ENCODE assay signal across 8 mouse cellular contexts in the genomic region with DNA sequence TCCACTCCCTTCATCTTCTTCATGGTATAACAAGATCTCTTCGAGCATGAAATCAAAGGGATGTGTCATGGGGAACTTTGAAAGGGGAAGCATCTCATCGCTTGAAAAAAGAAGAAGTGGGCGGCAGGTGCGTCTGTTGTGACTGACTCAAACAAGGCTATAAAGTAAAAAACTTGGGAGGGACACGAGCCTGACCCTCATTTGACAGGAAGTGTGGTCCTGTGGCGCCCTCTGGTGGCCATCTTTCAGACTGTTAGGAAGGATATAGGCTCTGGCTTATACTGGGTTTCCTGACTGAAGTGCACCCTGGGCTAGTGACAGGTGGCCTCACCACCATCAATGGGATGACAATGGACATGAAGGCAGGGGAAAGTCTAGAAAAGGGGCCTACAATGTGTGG. TPM values are rescaled to one million over a fixed set of nuclear protein-coding genes. Genes with fewer than 3 reads are reported as not detected.
DNase-seq lines count a peak whose midpoint lies in the region; TF ChIP-seq lines count a peak whose summit lies in the region.

No protein-coding gene starts in this region.

- no peak for TF ChIP-seq POLR2A in lung, adult 2 months (IDR thresholded peaks at IDR 0.05; ENCODE audit: borderline replicate concordance, extremely low read depth, low read depth, low read length)

- 12% methylated on average over 6 of the region's 6 CpGs for WGBS in lung, adult 2 months

- peak; percentile 76 for TF ChIP-seq CTCF in lung, adult 2 months (IDR thresholded peaks at IDR 0.05; ENCODE audit: insufficient read depth, low read length)

- H3K4me3 ChIP-seq in lung, adult 2 months (replicated peaks; ENCODE audit: extremely low read depth, low read depth, low read length), result no peak overlapping the region

- peak; percentile 95 to 97 for DNase-seq in B cell, adult 2 months
- DNase-seq in ZHBTc4 (ENCODE audit: low read depth, low spot score), result peak; percentile 88
- peak; percentile 80 to 91 for DNase-seq in cerebellum, postnatal 25 days
- peak; percentile 73 to 86 for DNase-seq in gastrocnemius, postnatal 4 days (ENCODE audit: low spot score in 2 of 2)
- DNase-seq in kidney, postnatal 36 days, result peak; percentile 77 to 95
- DNase-seq in lung, adult 2 months, result peak; percentile 78
- peak; percentile 80 for DNase-seq in ovary, postnatal 36 days (ENCODE audit: low spot score)
- DNase-seq in thymus, postnatal 25 days, result peak; percentile 71

- H3K4me1 ChIP-seq in lung, adult 2 months (ENCODE audit: control insufficient read depth, insufficient read depth, low read length), result no peaks in the 10 kb centered on the region

RNA-seq across cellular contexts. Expression of a gene that starts 6.5 kb away (rescaled TPM):
- not detected for total RNA-seq in gastrocnemius, postnatal 4 days (2021)
- 1.2 and 2.2 TPM in 2 replicates for polyA plus RNA-seq in lung, adult 2 months (2012; rRNA removed)

RNA-seq across cellular contexts. Expression of a gene that starts 10.5 kb away (rescaled TPM):
- total RNA-seq in gastrocnemius, postnatal 4 days (2021), result not detected
- polyA plus RNA-seq in lung, adult 2 months (2012; rRNA removed), result not detected in 2 replicates

RNA-seq across cellular contexts. Expression of a gene that starts 21.0 kb away (rescaled TPM):
- 1 to 10 TPM; 2.0 to 4.3 TPM for total RNA-seq in gastrocnemius, postnatal 4 days (2021)
- 0.57 and 1.3 TPM in 2 replicates for polyA plus RNA-seq in lung, adult 2 months (2012; rRNA removed)

RNA-seq across cellular contexts. Expression of a gene that starts 29.5 kb away (rescaled TPM):
- 1 to 10 TPM; 6.8 to 7.2 TPM for total RNA-seq in gastrocnemius, postnatal 4 days (2021)
- 8.4 and 9.1 TPM in 2 replicates for polyA plus RNA-seq in lung, adult 2 months (2012; rRNA removed)
